Mouse (Mus musculus): ENCODE results near the gene Mfsd4b1. TPM values are rescaled to one million over a fixed set of nuclear protein-coding genes. Genes with fewer than 3 reads are reported as not detected.
"Not testable (repeated sequence)": the region's sequence is repeated elsewhere in the genome, so short reads cannot be mapped to it uniquely, and the experiment has no call there.

The Mfsd4b1 gene
- polyA plus RNA-seq, 1 experiment from 2014 or later, result 0.70 TPM

- H3K9ac ChIP-seq (replicated peaks), result no peak overlapping the region
- H3K9me3 ChIP-seq (replicated peaks), result no peaks in the 10 kb centered on the region
- H3K36me3 ChIP-seq, result no peaks in the 10 kb centered on the region
- no peaks in the 10 kb centered on the region for H3K27me3 ChIP-seq (replicated peaks)
- H3K4me2 ChIP-seq, result no peak overlapping the region
- 92% methylated on average over 6 of the region's 6 CpGs for WGBS
- no peak overlapping the region for H3K4me3 ChIP-seq (replicated peaks)
- no peak overlapping the region for H3K27ac ChIP-seq (replicated peaks)
- no peaks in the 10 kb centered on the region for H3K4me1 ChIP-seq
- ATAC-seq (ENCODE audit: low FRiP score), result no peak
Measured at GRCm38 (mm10) chr10:40030716-40031115, 5.6 kb upstream of the Mfsd4b1 start.

GRCm38 (mm10) chr10:40029610-40030009 lies 4.5 kb upstream of the Mfsd4b1 start:
- 75% methylated on average over 2 of the region's 2 CpGs for WGBS
- no peak overlapping the region for H3K4me3 ChIP-seq (replicated peaks)
- no peak for ATAC-seq (ENCODE audit: low FRiP score)
- no peaks in the 10 kb centered on the region for H3K9me3 ChIP-seq (replicated peaks)
- H3K27me3 ChIP-seq (replicated peaks), result no peaks in the 10 kb centered on the region
- peaks cover 5% of the 10 kb centered on the region for H3K4me1 ChIP-seq
- no peak overlapping the region for H3K4me2 ChIP-seq
- no peak overlapping the region for H3K9ac ChIP-seq (replicated peaks)
- no peaks in the 10 kb centered on the region for H3K36me3 ChIP-seq
- H3K27ac ChIP-seq (replicated peaks), result no peak overlapping the region

GRCm38 (mm10) chr10:40028091-40028490 lies 3.0 kb upstream of the Mfsd4b1 start:
- no peaks in the 10 kb centered on the region for H3K36me3 ChIP-seq
- ATAC-seq (ENCODE audit: low FRiP score), result no peak
- H3K4me1 ChIP-seq, result peaks cover 14% of the 10 kb centered on the region
- no peaks in the 10 kb centered on the region for H3K9me3 ChIP-seq (replicated peaks)
- no peak overlapping the region for H3K4me2 ChIP-seq
- no peaks in the 10 kb centered on the region for H3K27me3 ChIP-seq (replicated peaks)
- H3K27ac ChIP-seq (replicated peaks), result no peak overlapping the region
- WGBS, result 91% methylated on average over 8 of the region's 8 CpGs
- no peak overlapping the region for H3K9ac ChIP-seq (replicated peaks)
- no peak overlapping the region for H3K4me3 ChIP-seq (replicated peaks)

- 97% methylated on average over 5 of the region's 5 CpGs for WGBS
- no peak overlapping the region for H3K4me3 ChIP-seq (replicated peaks)
- no peaks in the 10 kb centered on the region for H3K36me3 ChIP-seq
Measured at GRCm38 (mm10) chr10:40026546-40026945, 1.5 kb upstream of the Mfsd4b1 start.

GRCm38 (mm10) chr10:40025560-40025959 lies 492 bp upstream of the Mfsd4b1 start:
- Histone ChIP-seq H3K4me1 (peaks cover 14% of the 10 kb centered on the region), H3K27ac (replicated peaks) (peak overlapping the region; percentile 86), H3K36me3 (no peaks in the 10 kb centered on the region), H3K9ac (replicated peaks) (peak overlapping the region; percentile 30; the same call in 1 of the 2 replicates), H3K9me3 (replicated peaks) (no peaks in the 10 kb centered on the region), H3K4me3 (replicated peaks) (peak overlapping the region; percentile 64), H3K4me2 (peak overlapping the region; percentile 83), H3K27me3 (replicated peaks) (no peaks in the 10 kb centered on the region)
- peak; percentile 46; the same call in 1 of the 2 replicates for ATAC-seq (ENCODE audit: low FRiP score)
- WGBS, result 65% methylated on average over 8 of the region's 8 CpGs

More at GRCm38 (mm10) chr10:40026546-40026945, 1.5 kb upstream of the Mfsd4b1 start:
- Histone ChIP-seq H3K9me3 (replicated peaks) (no peaks in the 10 kb centered on the region), H3K27me3 (replicated peaks) (no peaks in the 10 kb centered on the region), H3K4me2 (no peak overlapping the region), H3K27ac (replicated peaks) (no peak overlapping the region), H3K9ac (replicated peaks) (no peak overlapping the region), H3K4me1 (peaks cover 14% of the 10 kb centered on the region)
- ATAC-seq (ENCODE audit: low FRiP score), result no peak

GRCm38 (mm10) chr10:40020401-40020800 lies 4.7 kb downstream of the Mfsd4b1 start:
- no peak overlapping the region for H3K9ac ChIP-seq (replicated peaks)
- H3K4me3 ChIP-seq (replicated peaks), result no peak overlapping the region
- no peaks in the 10 kb centered on the region for H3K27me3 ChIP-seq (replicated peaks)
- 68% methylated on average over 2 of the region's 2 CpGs for WGBS
- H3K4me2 ChIP-seq, result no peak overlapping the region
- no peak for ATAC-seq (ENCODE audit: low FRiP score)
- H3K27ac ChIP-seq (replicated peaks), result no peak overlapping the region
- H3K9me3 ChIP-seq (replicated peaks), result no peaks in the 10 kb centered on the region
- H3K36me3 ChIP-seq, result no peaks in the 10 kb centered on the region
- H3K4me1 ChIP-seq, result peaks cover 11% of the 10 kb centered on the region

- Histone ChIP-seq H3K9me3 (replicated peaks) (no peaks in the 10 kb centered on the region), H3K4me1 (peaks cover 7% of the 10 kb centered on the region), H3K27ac (replicated peaks) (no peak overlapping the region), H3K9ac (replicated peaks) (no peak overlapping the region), H3K4me2 (no peak overlapping the region), H3K36me3 (no peaks in the 10 kb centered on the region), H3K4me3 (replicated peaks) (no peak overlapping the region), H3K27me3 (replicated peaks) (no peaks in the 10 kb centered on the region)
- ATAC-seq (ENCODE audit: low FRiP score), result no peak
- WGBS, result 71% methylated on average over 3 of the region's 3 CpGs
Measured at GRCm38 (mm10) chr10:40019492-40019891, 5.6 kb downstream of the Mfsd4b1 start.

GRCm38 (mm10) chr10:40018261-40018860 lies 6.7 kb downstream of the Mfsd4b1 start:
- Histone ChIP-seq H3K27me3 (replicated peaks) (no peaks in the 10 kb centered on the region), H3K4me3 (replicated peaks) (no peak overlapping the region), H3K36me3 (no peaks in the 10 kb centered on the region), H3K4me1 (no peaks in the 10 kb centered on the region), H3K4me2 (no peak overlapping the region), H3K27ac (replicated peaks) (no peak overlapping the region), H3K9me3 (replicated peaks) (no peaks in the 10 kb centered on the region), H3K9ac (replicated peaks) (no peak overlapping the region)
- 81% methylated on average over 5 of the region's 5 CpGs for WGBS
- ATAC-seq (ENCODE audit: low FRiP score), result no peak

- no peaks in the 10 kb centered on the region for H3K36me3 ChIP-seq
- H3K4me1 ChIP-seq, result 0 out of 2 replicates have a peak, but pooled peaks cover 2% of the 10 kb centered on the region
- no peak overlapping the region for H3K4me2 ChIP-seq
- H3K9ac ChIP-seq (replicated peaks), result no peak overlapping the region
- no peaks in the 10 kb centered on the region for H3K9me3 ChIP-seq (replicated peaks)
- no peak for ATAC-seq (ENCODE audit: low FRiP score)
- H3K27me3 ChIP-seq (replicated peaks), result no peaks in the 10 kb centered on the region
- H3K27ac ChIP-seq (replicated peaks), result no peak overlapping the region
- no peak overlapping the region for H3K4me3 ChIP-seq (replicated peaks)
- WGBS, result 90% methylated on average over 11 of the region's 11 CpGs
Measured at GRCm38 (mm10) chr10:40009591-40009990, 15.5 kb downstream of the Mfsd4b1 start.

- not testable (repeated sequence) for H3K4me2 ChIP-seq; H3K27ac ChIP-seq (replicated peaks); H3K4me1 ChIP-seq; H3K9ac ChIP-seq (replicated peaks); H3K36me3 ChIP-seq; H3K27me3 ChIP-seq (replicated peaks); H3K9me3 ChIP-seq (replicated peaks); ATAC-seq (ENCODE audit: low FRiP score); H3K4me3 ChIP-seq (replicated peaks)
- 72% methylated on average over 4 of the region's 4 CpGs for WGBS
Measured at GRCm38 (mm10) chr10:40008847-40009246, 16.2 kb downstream of the Mfsd4b1 start.

- 91% methylated on average over 4 of the region's 4 CpGs for WGBS
- no peaks in the 10 kb centered on the region for H3K9me3 ChIP-seq (replicated peaks)
- ATAC-seq (ENCODE audit: low FRiP score), result no peak
Measured at GRCm38 (mm10) chr10:40007953-40008352, 17.1 kb downstream of the Mfsd4b1 start.

GRCm38 (mm10) chr10:40006963-40007362 lies 18.1 kb downstream of the Mfsd4b1 start:
- ATAC-seq (ENCODE audit: low FRiP score), result no peak
- Histone ChIP-seq H3K27me3 (replicated peaks) (no peaks in the 10 kb centered on the region), H3K4me1 (0 out of 2 replicates have a peak, but pooled peaks cover 2% of the 10 kb centered on the region), H3K9me3 (replicated peaks) (no peaks in the 10 kb centered on the region), H3K4me2 (no peak overlapping the region), H3K9ac (replicated peaks) (no peak overlapping the region), H3K36me3 (no peaks in the 10 kb centered on the region), H3K27ac (replicated peaks) (no peak overlapping the region), H3K4me3 (replicated peaks) (no peak overlapping the region)
- WGBS, result 58% methylated on average over 10 of the region's 10 CpGs

More at GRCm38 (mm10) chr10:40007953-40008352, 17.1 kb downstream of the Mfsd4b1 start:
- H3K27me3 ChIP-seq (replicated peaks), result no peaks in the 10 kb centered on the region
- 0 out of 2 replicates have a peak, but pooled peaks cover 2% of the 10 kb centered on the region for H3K4me1 ChIP-seq
- H3K4me2 ChIP-seq, result no peak overlapping the region
- H3K36me3 ChIP-seq, result no peaks in the 10 kb centered on the region
- no peak overlapping the region for H3K27ac ChIP-seq (replicated peaks)
- no peak overlapping the region for H3K9ac ChIP-seq (replicated peaks)
- no peak overlapping the region for H3K4me3 ChIP-seq (replicated peaks)

All from neural tube, embryonic 15.5 days (tissue).